Mouse (Mus musculus) CH12.LX (cell line): ENCODE measurements at regions not wholly inside any gene's neighbourhood (a gene's known extent, or its start where the extent isn't known, plus 50 kb on each side); places are given as distances from the start of the nearest gene placed in this dataset.

ENCODE experiments used
- CHD1 ChIP-seq: IDR thresholded peaks from 2 replicates; pipeline ENCODE4 v1.6.1; 2012; ENCODE audit warnings: low read depth, low read length, improper control_type of control experiment, inconsistent platforms
- CTCF ChIP-seq, 2 experiments: IDR thresholded peaks in 1 of 2; conservative IDR thresholded peaks in 1 of 2; 2 replicates each; pipeline ENCODE4 v1.5.1; 2011 to 2012; ENCODE audit warnings: low read depth in 2 of 2, low read length in 2 of 2, improper control_type of control experiment in 1 of 2, inconsistent platforms in 1 of 2, mild to moderate bottlenecking in 1 of 2, moderate library complexity in 1 of 2
- E2F4 ChIP-seq: IDR thresholded peaks from 2 replicates; pipeline ENCODE4 v1.6.1; 2011; ENCODE audit warnings: low read depth, low read length, improper control_type of control experiment; ENCODE audit not compliant: insufficient replicate concordance
- EP300 ChIP-seq: IDR thresholded peaks from 2 replicates; pipeline ENCODE4 v1.6.1; 2011; ENCODE audit warnings: low read length, improper control_type of control experiment
- KAT2A ChIP-seq: IDR thresholded peaks from 2 replicates; pipeline ENCODE4 v1.6.1; 2012; ENCODE audit warnings: low read length, improper control_type of control experiment, inconsistent platforms; ENCODE audit not compliant: insufficient replicate concordance
- MAX ChIP-seq: IDR thresholded peaks from 2 replicates; pipeline ENCODE4 v1.6.1; 2011; ENCODE audit warnings: low read length, improper control_type of control experiment
- MAZ ChIP-seq: IDR thresholded peaks from 2 replicates; pipeline ENCODE4 v1.6.1; 2012; ENCODE audit warnings: low read depth, mild to moderate bottlenecking, inconsistent platforms, low read length, improper control_type of control experiment, moderate library complexity
- MXI1 ChIP-seq: IDR thresholded peaks from 2 replicates; pipeline ENCODE4 v1.6.1; 2011; ENCODE audit warnings: mild to moderate bottlenecking, low read depth, low read length, improper control_type of control experiment
- MYC ChIP-seq: IDR thresholded peaks from 2 replicates; pipeline ENCODE4 v1.6.1; 2011; ENCODE audit warnings: low read depth, mild to moderate bottlenecking, improper control_type of control experiment, low read length
- NRF1 ChIP-seq: IDR thresholded peaks from 2 replicates; pipeline ENCODE4 v1.6.1; 2014; ENCODE audit warnings: low read depth, mild to moderate bottlenecking, inconsistent platforms, low read length, improper control_type of control experiment, moderate library complexity
- POLR2A ChIP-seq: IDR thresholded peaks from 2 replicates; pipeline ENCODE4 v1.6.1; 2011; ENCODE audit warnings: low read depth, mild to moderate bottlenecking, improper control_type of control experiment, low read length
- SIN3A ChIP-seq: IDR thresholded peaks from 2 replicates; pipeline ENCODE4 v1.6.1; 2012; ENCODE audit warnings: low read length, improper control_type of control experiment, inconsistent platforms
- ZNF384 ChIP-seq: IDR thresholded peaks from 2 replicates; pipeline ENCODE4 v1.6.1; 2012; ENCODE audit warnings: low read depth, low read length, improper control_type of control experiment, inconsistent platforms

GRCm38 (mm10) chr3:52443856-52444255 lies 175.7 kb downstream of the Foxo1 start:
- TF ChIP-seq CHD1 = no peak
- TF ChIP-seq MXI1 = no peak; the same call in 1 of the 2 replicates
- peak; percentile 90 for TF ChIP-seq ZNF384
- TF ChIP-seq E2F4 = peak; percentile 59; the same call in 1 of the 2 replicates
- TF ChIP-seq CTCF (conservative IDR thresholded peaks at IDR 0.05 in 1 of 2, IDR thresholded peaks at IDR 0.05 in 1 of 2; ENCODE audit: low read depth in 2 of 2, low read length in 2 of 2) = no peak
- peak; percentile 84 for TF ChIP-seq MAX
- peak; percentile 88 for TF ChIP-seq SIN3A
- peak; percentile 69 for TF ChIP-seq MYC
- peak; percentile 84 for TF ChIP-seq MAZ
- TF ChIP-seq NRF1 = peak; percentile 52; the same call in 1 of the 2 replicates
- TF ChIP-seq POLR2A = no peak
- TF ChIP-seq EP300 = peak; percentile 99
- 0 out of 2 replicates have a peak, but pooled peaks have one; percentile 60 for TF ChIP-seq KAT2A
